Mouse (Mus musculus): ENCODE results near the gene Plrg1. TPM values are rescaled to one million over a fixed set of nuclear protein-coding genes. Genes with fewer than 3 reads are reported as not detected.

Gene Plrg1
- polyA plus RNA-seq, 1 experiment from 2014 or later: 29.9 TPM

- H3K4me1 ChIP-seq (ENCODE audit: insufficient read depth): no peaks in the 10 kb centered on the region
- H3K9ac ChIP-seq (replicated peaks): no peak overlapping the region
- no peaks in the 10 kb centered on the region; the same call in 1 of the 2 replicates for H3K36me3 ChIP-seq (replicated peaks; ENCODE audit: insufficient read depth, low read length)
- no peak overlapping the region for H3K27ac ChIP-seq (ENCODE audit: low read depth)
- no peak for TF ChIP-seq EP300 (IDR thresholded peaks at IDR 0.05; ENCODE audit: low read depth)
- no peak for TF ChIP-seq CTCF (IDR thresholded peaks at IDR 0.05; ENCODE audit: low read depth)
- H3K4me3 ChIP-seq (ENCODE audit: low read depth, low read length): 0 out of 2 replicates have a peak overlapping the region, but pooled peaks have one; percentile 49
- ATAC-seq (no peak), DNase-seq (no peak)
- no peaks in the 10 kb centered on the region for H3K27me3 ChIP-seq (ENCODE audit: insufficient read depth, low read length)
- 74% methylated on average over 10 of the region's 10 CpGs for WGBS (ENCODE audit: insufficient replicate concordance)
- peak overlapping the region; percentile 66; the same call in 1 of the 2 replicates for H3K4me2 ChIP-seq (ENCODE audit: low read depth, low read length)
- no peaks in the 10 kb centered on the region for H3K9me3 ChIP-seq (ENCODE audit: low read length)
Observed at GRCm38 (mm10) chr3:83013951-83014350, 41.4 kb upstream of the Plrg1 start.

GRCm38 (mm10) chr3:83016236-83016635 is 39.1 kb upstream of the Plrg1 start:
- Histone ChIP-seq H3K9ac (replicated peaks) (no peak overlapping the region), H3K4me1 (ENCODE audit: insufficient read depth) (no peaks in the 10 kb centered on the region), H3K4me2 (ENCODE audit: low read depth, low read length) (no peak overlapping the region), H3K9me3 (ENCODE audit: low read length) (no peaks in the 10 kb centered on the region), H3K36me3 (replicated peaks; ENCODE audit: insufficient read depth, low read length) (no peaks in the 10 kb centered on the region; the same call in 1 of the 2 replicates), H3K27ac (ENCODE audit: low read depth) (peak overlapping the region; percentile 51), H3K27me3 (ENCODE audit: insufficient read depth, low read length) (no peaks in the 10 kb centered on the region), H3K4me3 (ENCODE audit: low read depth, low read length) (no peak overlapping the region)
- DNase-seq: no peak
- WGBS (ENCODE audit: insufficient replicate concordance): 48% methylated on average over 1 of the region's 1 CpGs
- TF ChIP-seq EP300 (IDR thresholded peaks at IDR 0.05; ENCODE audit: low read depth) (no peak), CTCF (IDR thresholded peaks at IDR 0.05; ENCODE audit: low read depth) (no peak)
- ATAC-seq: peak; percentile 5; the same call in 1 of the 2 replicates

- ATAC-seq (peak; percentile 92), DNase-seq (no peak)
- Histone ChIP-seq H3K36me3 (replicated peaks; ENCODE audit: insufficient read depth, low read length) (no peaks in the 10 kb centered on the region), H3K4me1 (ENCODE audit: insufficient read depth) (no peaks in the 10 kb centered on the region; the same call in 1 of the 2 replicates), H3K9ac (replicated peaks) (no peak overlapping the region), H3K4me2 (ENCODE audit: low read depth, low read length) (0 out of 2 replicates have a peak overlapping the region, but pooled peaks have one; percentile 18), H3K4me3 (ENCODE audit: low read depth, low read length) (no peak overlapping the region), H3K27me3 (ENCODE audit: insufficient read depth, low read length) (no peaks in the 10 kb centered on the region), H3K27ac (ENCODE audit: low read depth) (peak overlapping the region; percentile 85), H3K9me3 (ENCODE audit: low read length) (no peaks in the 10 kb centered on the region)
- TF ChIP-seq EP300 (IDR thresholded peaks at IDR 0.05; ENCODE audit: low read depth): peak; percentile 74
- no peak for TF ChIP-seq CTCF (IDR thresholded peaks at IDR 0.05; ENCODE audit: low read depth)
- 55% methylated on average over 2 of the region's 2 CpGs for WGBS (ENCODE audit: insufficient replicate concordance)
Observed at GRCm38 (mm10) chr3:83020387-83020786, 34.9 kb upstream of the Plrg1 start.

- Histone ChIP-seq H3K27me3 (ENCODE audit: insufficient read depth, low read length) (no peaks in the 10 kb centered on the region), H3K27ac (ENCODE audit: low read depth) (peak overlapping the region; percentile 83), H3K4me1 (ENCODE audit: insufficient read depth) (no peaks in the 10 kb centered on the region; the same call in 1 of the 2 replicates), H3K4me2 (ENCODE audit: low read depth, low read length) (0 out of 2 replicates have a peak overlapping the region, but pooled peaks have one; percentile 18), H3K9ac (replicated peaks) (no peak overlapping the region), H3K36me3 (replicated peaks; ENCODE audit: insufficient read depth, low read length) (no peaks in the 10 kb centered on the region), H3K4me3 (ENCODE audit: low read depth, low read length) (no peak overlapping the region), H3K9me3 (ENCODE audit: low read length) (no peaks in the 10 kb centered on the region)
- DNase-seq: no peak
- no peak for TF ChIP-seq CTCF (IDR thresholded peaks at IDR 0.05; ENCODE audit: low read depth)
- no peak for TF ChIP-seq EP300 (IDR thresholded peaks at IDR 0.05; ENCODE audit: low read depth)
- WGBS (ENCODE audit: insufficient replicate concordance): 71% methylated on average over 5 of the region's 5 CpGs
- no peak for ATAC-seq
Observed at GRCm38 (mm10) chr3:83021176-83021575, 34.1 kb upstream of the Plrg1 start.

GRCm38 (mm10) chr3:83025036-83025435 is 30.3 kb upstream of the Plrg1 start:
- no peaks in the 10 kb centered on the region for H3K9me3 ChIP-seq (ENCODE audit: low read length)
- no peaks in the 10 kb centered on the region for H3K36me3 ChIP-seq (replicated peaks; ENCODE audit: insufficient read depth, low read length)
- H3K27ac ChIP-seq (ENCODE audit: low read depth): peak overlapping the region; percentile 93
- H3K4me2 ChIP-seq (ENCODE audit: low read depth, low read length): peak overlapping the region; percentile 42; the same call in 1 of the 2 replicates
- no peak overlapping the region for H3K4me3 ChIP-seq (ENCODE audit: low read depth, low read length)
- H3K9ac ChIP-seq (replicated peaks): no peak overlapping the region
- no peaks in the 10 kb centered on the region; the same call in 1 of the 2 replicates for H3K4me1 ChIP-seq (ENCODE audit: insufficient read depth)
- TF ChIP-seq CTCF (IDR thresholded peaks at IDR 0.05; ENCODE audit: low read depth): no peak
- no peak for TF ChIP-seq EP300 (IDR thresholded peaks at IDR 0.05; ENCODE audit: low read depth)
- DNase-seq (no peak), ATAC-seq (no peak)
- no peaks in the 10 kb centered on the region for H3K27me3 ChIP-seq (ENCODE audit: insufficient read depth, low read length)
- WGBS (ENCODE audit: insufficient replicate concordance): 69% methylated on average over 6 of the region's 6 CpGs

- peak within 1 kb of the TSS; percentile 67 for H3K9ac ChIP-seq (replicated peaks)
- ATAC-seq: peak; percentile 96
- no peaks in the 10 kb centered on the region; the same call in 1 of the 2 replicates for H3K4me1 ChIP-seq (ENCODE audit: insufficient read depth)
- peak within 1 kb of the TSS; percentile 93 for H3K27ac ChIP-seq (ENCODE audit: low read depth)
- peak within 1 kb of the TSS; percentile 47 for H3K4me3 ChIP-seq (ENCODE audit: low read depth, low read length)
- WGBS (ENCODE audit: insufficient replicate concordance): 51% methylated on average over 9 of the region's 9 CpGs
- H3K36me3 ChIP-seq (replicated peaks; ENCODE audit: insufficient read depth, low read length): no peaks in the 10 kb centered on the region
- TF ChIP-seq EP300 (IDR thresholded peaks at IDR 0.05; ENCODE audit: low read depth): peak; percentile 88
- no peak for TF ChIP-seq CTCF (IDR thresholded peaks at IDR 0.05; ENCODE audit: low read depth)
- no peaks in the 10 kb centered on the region for H3K27me3 ChIP-seq (ENCODE audit: insufficient read depth, low read length)
- H3K4me2 ChIP-seq (ENCODE audit: low read depth, low read length): peak within 1 kb of the TSS; percentile 42
- no peaks in the 10 kb centered on the region for H3K9me3 ChIP-seq (ENCODE audit: low read length)
- DNase-seq: peak; percentile 70
Observed at GRCm38 (mm10) chr3:83025475-83026301, 29.6 kb upstream of the Plrg1 start, which contains the start of gene Fga. Gene Fga, plus strand, starts transcription at chr3:83026076.

Measured in liver, postnatal 0 days (tissue).